Mouse (Mus musculus) macrophage (primary cell): Measurements from ENCODE around the gene Nell1. TPM values are rescaled to one million over a fixed set of nuclear protein-coding genes. Genes with fewer than 3 reads are reported as not detected.
"Not testable (repeated sequence)": the region's sequence is repeated elsewhere in the genome, so short reads cannot be mapped to it uniquely, and the experiment has no call there.

Source experiments
- H3K27ac ChIP-seq: fragments of 350-480 bp; formaldehyde crosslinking; 2 replicates; pipeline ENCODE4 v1.9.0; 2021
- H3K36me3 ChIP-seq: fragments of 350-480 bp; formaldehyde crosslinking; 2 replicates; pipeline ENCODE4 v1.9.0; 2021; ENCODE audit errors: inconsistent target
- H3K4me3 ChIP-seq: fragments of 350-480 bp; formaldehyde crosslinking; 2 replicates; pipeline ENCODE4 v1.9.0; 2021; ENCODE audit errors: inconsistent target
- H3K79me2 ChIP-seq: fragments of 350-480 bp; formaldehyde crosslinking; 2 replicates; pipeline ENCODE4 v1.9.0; 2021; ENCODE audit errors: inconsistent target
- WGBS: methylation state at CpG from one replicate; pipeline ENCODE4 v1.1.7; 2026; ENCODE audit warnings: inconsistent platforms; ENCODE audit not compliant: missing documents; 5-methylcytosine and 5-hydroxymethylcytosine counted together
- polyA plus RNA-seq: library from polyadenylated mRNA; stranded (reverse); fragments of 250-400 nt; gene quantifications from 3 replicates; pipeline ENCODE4 v1.2.4, GENCODE M21; 2018; ENCODE audit warnings: inconsistent platforms
- total RNA-seq, 78 experiments: library from RNA; depleted of rRNA; stranded (reverse); fragments of 250-400 nt; gene quantifications; 1 replicate in 9 of 78; 2 replicates in 24 of 78; 3 replicates in 43 of 78; 4 replicates in 2 of 78; pipeline ENCODE4 v1.2.4; 2018; ENCODE audit warnings: inconsistent platforms in 56 of 78

Gene Nell1
- not detected for total RNA-seq (2018; cell fraction: chromatin; rRNA removed)
- not detected for total RNA-seq (2018; cell fraction: cytosol; rRNA removed)
- not detected for total RNA-seq (2018; cell fraction: nucleus; rRNA removed)
- not detected in 3 replicates for polyA plus RNA-seq

GRCm38 (mm10) chr7:49974841-49975440 lies at the start of gene Nell1:
Nell1 (plus strand) TSS chr7:49974864.
- WGBS = 2% methylated on average over 50 of the region's 52 CpGs
- Histone ChIP-seq H3K4me3 (no peak within 1 kb of the TSS), H3K36me3 (no peaks in the 10 kb centered on the region), H3K27ac (no peak within 1 kb of the TSS), H3K79me2 (no peaks in the 10 kb centered on the region)

DNA sequence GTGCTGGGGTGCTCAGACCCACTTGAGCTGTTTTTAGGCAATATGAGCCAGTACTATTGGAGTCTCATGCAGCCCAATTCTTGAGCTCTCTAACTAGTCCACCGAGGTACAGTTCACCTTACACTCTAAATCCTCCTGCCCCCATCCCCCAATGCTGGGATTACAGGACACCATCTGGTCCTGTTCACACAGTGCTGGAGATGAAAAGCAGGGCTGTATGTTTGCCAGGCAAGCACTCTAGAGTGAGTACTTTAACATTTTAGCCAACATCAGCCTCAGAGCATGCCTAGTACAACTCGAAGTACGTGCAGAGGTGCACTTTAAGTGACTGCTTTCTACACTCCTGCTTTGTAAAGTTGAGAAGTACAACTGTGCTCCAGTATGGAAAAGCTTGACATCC lies 46.1 kb upstream of the Nell1 start:
- H3K4me3 ChIP-seq = no peak overlapping the region
- no peaks in the 10 kb centered on the region for H3K79me2 ChIP-seq
- H3K36me3 ChIP-seq = no peaks in the 10 kb centered on the region
- 75% methylated on average over 3 of the region's 3 CpGs for WGBS
- H3K27ac ChIP-seq = no peak overlapping the region

- no peaks in the 10 kb centered on the region for H3K36me3 ChIP-seq
- WGBS = 89% methylated on average over 4 of the region's 4 CpGs
- no peak overlapping the region for H3K27ac ChIP-seq
- no peaks in the 10 kb centered on the region for H3K79me2 ChIP-seq
- H3K4me3 ChIP-seq = no peak overlapping the region
Measured at GRCm38 (mm10) chr7:49929999-49930398, 44.7 kb upstream of the Nell1 start.

DNA sequence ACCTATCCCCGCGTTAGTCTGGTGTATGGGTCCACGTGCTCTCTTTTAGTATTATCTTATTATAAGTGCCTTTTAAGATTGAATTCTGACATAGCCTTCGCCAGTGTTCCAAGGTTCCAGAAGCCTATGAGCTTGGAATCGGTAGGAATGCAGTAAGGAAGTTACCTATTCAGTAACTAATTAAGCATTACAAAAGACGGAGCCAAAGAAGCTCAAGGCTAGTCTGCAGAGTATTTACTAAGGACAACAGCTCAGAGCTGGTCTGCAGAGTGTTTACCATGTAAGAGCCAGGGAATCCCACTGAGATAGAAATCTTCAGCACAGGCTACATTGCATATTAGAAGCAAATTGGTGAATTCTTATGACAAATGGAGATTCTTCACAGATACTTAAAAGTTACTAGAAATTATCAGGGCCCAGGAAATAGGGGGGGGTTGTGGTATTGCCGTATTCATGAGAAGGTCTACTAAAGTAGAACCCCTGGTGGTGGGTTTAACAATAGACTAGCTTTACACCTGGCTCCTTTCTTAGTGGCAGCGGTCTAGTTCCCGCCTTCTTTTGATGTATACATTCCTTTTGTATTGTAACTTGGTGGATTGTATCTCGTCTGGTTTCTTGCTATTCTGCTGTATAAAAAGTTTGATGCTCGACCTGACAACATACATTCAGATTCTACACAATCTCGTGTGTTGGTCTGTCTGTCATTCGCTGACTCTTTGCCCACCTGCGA lies 41.1 kb upstream of the Nell1 start:
- H3K4me3 ChIP-seq, H3K27ac ChIP-seq, H3K79me2 ChIP-seq, H3K36me3 ChIP-seq: not testable (repeated sequence)
- 86% methylated on average over 14 of the region's 14 CpGs for WGBS

DNA sequence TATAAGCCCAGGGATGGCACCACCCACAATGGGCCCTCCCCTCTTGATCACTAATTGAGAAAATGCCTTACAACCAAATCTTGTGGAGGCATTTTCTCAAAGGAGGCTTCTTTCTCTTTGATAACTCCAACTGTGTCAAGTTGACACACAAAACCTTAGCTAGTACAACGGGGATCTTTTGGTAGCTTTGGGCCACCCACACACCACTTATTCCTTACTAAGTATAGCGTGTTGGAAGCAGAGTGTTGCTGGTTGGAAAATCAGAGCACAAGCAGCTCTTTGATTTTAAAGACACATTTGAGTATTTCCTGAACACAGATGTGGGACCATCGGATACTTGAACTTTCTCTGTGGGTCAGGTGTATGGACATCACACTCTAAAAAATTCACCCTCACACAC lies 37.8 kb upstream of the Nell1 start:
- Histone ChIP-seq H3K36me3 (no peaks in the 10 kb centered on the region), H3K79me2 (no peaks in the 10 kb centered on the region), H3K4me3 (no peak overlapping the region), H3K27ac (no peak overlapping the region)
- 85% methylated on average over 3 of the region's 3 CpGs for WGBS

GRCm38 (mm10) chr7:49942023-49942422 lies 32.6 kb upstream of the Nell1 start:
- Histone ChIP-seq H3K27ac (no peak overlapping the region), H3K4me3 (no peak overlapping the region), H3K36me3 (no peaks in the 10 kb centered on the region), H3K79me2 (no peaks in the 10 kb centered on the region)
- 78% methylated on average over 3 of the region's 3 CpGs for WGBS

DNA sequence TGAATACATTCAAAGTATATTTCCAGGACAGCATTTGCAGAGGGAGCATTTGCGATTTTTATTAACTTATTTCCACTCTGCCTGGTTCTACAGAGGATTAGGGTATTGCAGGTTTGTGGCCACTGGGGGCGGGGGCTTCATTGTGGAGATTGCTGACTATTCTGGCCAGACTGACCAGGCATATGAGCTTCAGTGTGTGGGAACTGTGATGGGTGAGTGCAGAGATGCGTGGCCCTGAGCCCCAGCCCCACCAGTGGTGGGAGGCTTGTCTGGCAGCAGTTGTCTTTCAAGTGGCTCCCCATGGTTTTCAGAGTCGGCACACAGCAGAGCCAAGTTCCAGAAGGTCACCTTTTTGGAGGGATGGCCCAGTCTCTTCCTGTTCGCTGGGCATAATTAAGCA lies 32.2 kb upstream of the Nell1 start:
- Histone ChIP-seq H3K79me2 (no peaks in the 10 kb centered on the region), H3K36me3 (no peaks in the 10 kb centered on the region), H3K27ac (no peak overlapping the region), H3K4me3 (no peak overlapping the region)
- 66% methylated on average over 5 of the region's 5 CpGs for WGBS

DNA sequence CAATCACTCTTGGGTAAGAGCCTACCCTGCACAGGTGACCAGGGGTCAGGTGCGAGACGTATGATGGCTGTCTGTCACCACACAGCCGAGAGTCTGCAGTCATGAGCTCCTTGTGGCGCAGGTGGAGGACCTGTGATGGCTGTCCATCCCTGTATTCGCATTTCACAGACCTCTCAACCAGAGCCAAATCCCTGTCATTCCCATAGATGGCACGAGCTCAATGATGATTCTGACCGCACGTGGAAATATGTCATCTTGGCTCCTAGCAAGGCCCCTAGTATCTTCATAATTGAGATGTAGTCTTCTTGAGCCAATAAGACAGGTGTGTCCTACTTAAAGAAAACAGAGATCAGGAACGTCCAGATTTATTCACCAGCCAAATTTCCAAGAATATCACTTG lies 28.0 kb upstream of the Nell1 start:
- Histone ChIP-seq H3K36me3 (no peaks in the 10 kb centered on the region), H3K4me3 (no peak overlapping the region), H3K79me2 (no peaks in the 10 kb centered on the region), H3K27ac (no peak overlapping the region)
- 85% methylated on average over 9 of the region's 9 CpGs for WGBS

GRCm38 (mm10) chr7:49953546-49954181 lies 21.0 kb upstream of the Nell1 start:
- Histone ChIP-seq H3K36me3 (no peaks in the 10 kb centered on the region), H3K79me2 (no peaks in the 10 kb centered on the region), H3K27ac (no peak overlapping the region), H3K4me3 (no peak overlapping the region)
- 71% methylated on average over 4 of the region's 4 CpGs for WGBS

DNA sequence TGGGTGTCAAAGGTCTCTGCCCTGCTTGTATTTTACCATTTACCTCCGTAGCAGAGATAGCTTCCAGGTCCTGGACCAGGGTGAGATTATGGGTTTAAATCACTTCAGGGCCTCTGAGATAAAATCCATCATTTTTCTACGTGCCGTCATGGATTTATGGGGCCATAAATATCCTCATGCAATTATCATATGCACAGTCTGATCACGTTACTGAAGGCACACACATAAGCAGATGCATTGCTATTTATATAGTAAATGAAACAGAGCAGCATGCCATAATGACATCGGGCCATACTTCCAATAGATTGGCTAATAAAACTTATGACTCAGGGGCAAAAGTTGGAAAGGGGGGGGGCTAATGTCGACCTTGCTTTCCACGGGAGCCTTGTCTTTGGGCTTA lies 19.8 kb upstream of the Nell1 start:
- H3K4me3 ChIP-seq = no peak overlapping the region
- no peak overlapping the region for H3K27ac ChIP-seq
- no peaks in the 10 kb centered on the region for H3K36me3 ChIP-seq
- no peaks in the 10 kb centered on the region for H3K79me2 ChIP-seq
- WGBS = 82% methylated on average over 7 of the region's 7 CpGs

- 77% methylated on average over 3 of the region's 3 CpGs for WGBS
- no peak overlapping the region for H3K4me3 ChIP-seq
- no peak overlapping the region for H3K27ac ChIP-seq
- no peaks in the 10 kb centered on the region for H3K79me2 ChIP-seq
- H3K36me3 ChIP-seq = no peaks in the 10 kb centered on the region
Measured at GRCm38 (mm10) chr7:49957142-49957541, 17.5 kb upstream of the Nell1 start.

- no peaks in the 10 kb centered on the region for H3K79me2 ChIP-seq
- WGBS = 93% methylated on average over 2 of the region's 2 CpGs
- no peak overlapping the region for H3K27ac ChIP-seq
- H3K4me3 ChIP-seq = no peak overlapping the region
- no peaks in the 10 kb centered on the region for H3K36me3 ChIP-seq
Measured at GRCm38 (mm10) chr7:49963764-49964163, 10.9 kb upstream of the Nell1 start.

- no peak overlapping the region for H3K4me3 ChIP-seq
- WGBS = 53% methylated on average over 4 of the region's 4 CpGs
- no peaks in the 10 kb centered on the region for H3K79me2 ChIP-seq
- no peak overlapping the region for H3K27ac ChIP-seq
- no peaks in the 10 kb centered on the region for H3K36me3 ChIP-seq
Measured at GRCm38 (mm10) chr7:49969516-49969915, 5.1 kb upstream of the Nell1 start.

DNA sequence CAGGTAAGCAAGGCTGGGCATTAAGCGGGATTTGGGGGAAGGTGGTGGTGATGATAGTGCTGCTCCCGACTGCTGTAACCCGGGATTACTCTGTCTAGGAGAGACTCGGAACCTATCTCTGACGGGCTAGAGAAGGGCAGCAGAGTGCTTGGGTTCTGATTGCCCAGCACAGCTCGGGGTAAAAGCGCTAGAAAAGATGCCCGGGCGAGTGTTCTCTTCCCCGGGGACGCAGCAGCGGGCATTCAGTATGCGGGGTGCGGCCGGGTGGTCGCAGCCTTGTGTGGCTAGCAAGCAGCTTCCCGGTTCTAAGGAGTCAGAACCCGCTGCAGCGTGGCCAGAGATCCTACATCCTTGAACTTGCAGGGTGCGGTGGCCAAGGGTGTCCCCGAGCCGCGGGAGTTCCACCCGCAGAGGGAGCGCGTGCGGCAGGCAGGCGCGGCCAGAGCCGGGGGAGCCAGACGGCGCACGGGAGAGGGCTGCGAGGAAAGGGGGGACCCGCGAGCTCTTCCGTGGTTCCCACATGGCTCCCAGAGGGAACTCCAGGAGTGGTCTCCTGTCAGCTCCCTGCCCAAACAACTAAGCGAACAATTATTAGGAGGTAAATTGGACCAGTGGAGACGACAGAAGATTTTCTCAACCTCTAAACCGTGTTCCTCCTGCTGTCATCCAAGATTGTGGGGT lies 917 bp downstream of the Nell1 start:
- H3K36me3 ChIP-seq = no peaks in the 10 kb centered on the region
- no peak overlapping the region for H3K27ac ChIP-seq
- no peak overlapping the region for H3K4me3 ChIP-seq
- no peaks in the 10 kb centered on the region for H3K79me2 ChIP-seq
- WGBS = 6% methylated on average over 37 of the region's 40 CpGs
